Mouse (Mus musculus): ENCODE measurements around the gene Zfp827.

Gene Zfp827

GRCm38 (mm10) chr8:79065924-79066323, 37.7 kb downstream of the Zfp827 start:
- no peak for DNase-seq

- DNase-seq = peak; percentile 31
These were observed 39.8 kb downstream of the Zfp827 start for GRCm38 (mm10) chr8:79067812-79068630.

- no peak for DNase-seq
These were observed 45.1 kb downstream of the Zfp827 start for GRCm38 (mm10) chr8:79073311-79073710.

DNA sequence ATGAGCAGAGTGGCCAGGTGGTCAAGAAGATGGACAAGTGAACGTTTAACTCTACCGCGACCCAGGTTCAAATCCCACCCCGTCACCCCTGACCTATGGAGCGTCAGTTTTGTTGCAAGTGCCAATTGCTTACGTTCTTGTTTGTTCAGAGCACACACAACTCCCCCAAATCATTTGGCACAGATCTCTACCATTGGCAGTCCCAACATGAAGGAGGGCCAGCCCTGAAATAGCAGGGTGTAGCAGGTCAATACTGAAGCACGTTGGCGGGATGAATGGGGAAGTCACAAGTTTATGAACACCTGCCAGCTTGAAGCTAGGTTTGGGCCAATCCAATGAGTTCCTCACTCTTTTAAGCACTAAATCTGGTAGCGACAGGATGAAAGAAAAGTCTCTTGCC, 46.7 kb downstream of the Zfp827 start:
- peak; percentile 37 for DNase-seq

GRCm38 (mm10) chr8:79077256-79077655, 49.0 kb downstream of the Zfp827 start:
- DNase-seq = peak; percentile 20

DNA sequence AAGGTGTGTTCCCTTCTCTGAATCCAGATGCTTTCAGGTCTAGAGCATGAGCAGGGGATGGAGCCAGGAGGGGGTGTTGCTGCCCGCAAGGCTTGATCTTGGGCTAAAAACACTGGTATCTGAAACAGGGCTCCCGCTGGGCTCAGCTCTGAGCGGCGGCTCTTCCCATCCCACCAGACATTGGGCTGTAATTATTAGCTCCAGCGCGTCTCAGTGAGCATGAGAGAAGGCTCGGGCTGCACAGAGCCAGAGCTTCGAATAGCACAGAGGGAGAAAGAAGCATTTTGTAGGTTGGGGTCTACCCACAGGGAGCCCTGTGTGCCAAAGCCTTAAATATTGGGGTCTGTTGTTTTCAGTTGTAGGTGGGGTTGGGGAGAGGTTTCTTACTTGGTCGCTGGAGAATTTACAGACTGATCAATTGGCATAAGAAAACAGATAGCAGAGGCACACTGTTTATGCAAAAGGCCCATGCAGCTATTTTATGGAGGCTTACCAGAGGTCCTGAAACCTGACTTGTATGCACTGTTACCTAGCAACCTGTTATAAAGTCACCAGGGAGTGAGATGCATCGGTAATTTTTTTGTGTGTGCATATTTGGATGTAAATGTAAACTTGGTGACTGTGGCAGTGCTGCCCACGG, 50.4 kb downstream of the Zfp827 start:
- no peak for DNase-seq

DNA sequence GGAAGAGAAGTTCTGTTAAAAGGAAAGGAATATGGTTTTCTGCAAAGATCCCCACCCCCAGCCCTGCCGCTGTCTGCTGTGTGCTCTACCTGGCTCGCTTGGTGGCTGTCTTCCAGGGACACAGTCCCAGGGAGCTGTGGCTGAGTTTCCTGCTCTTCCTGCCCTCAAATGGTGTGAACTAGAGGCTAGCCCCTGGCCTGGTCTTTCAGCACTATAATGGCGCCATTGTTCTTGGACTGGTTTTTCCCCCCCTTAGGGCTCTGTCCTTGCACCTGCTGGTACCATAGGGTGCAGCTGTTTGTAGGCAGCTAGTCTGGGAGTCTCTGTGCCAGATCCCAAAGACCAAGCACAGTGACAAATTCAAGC, 50.9 kb downstream of the Zfp827 start:
- DNase-seq = no peak

GRCm38 (mm10) chr8:79080096-79080739, 52.0 kb downstream of the Zfp827 start:
- peak; percentile 60 for DNase-seq

- no peak for DNase-seq
These were observed 53.1 kb downstream of the Zfp827 start for GRCm38 (mm10) chr8:79081333-79081732.

DNA sequence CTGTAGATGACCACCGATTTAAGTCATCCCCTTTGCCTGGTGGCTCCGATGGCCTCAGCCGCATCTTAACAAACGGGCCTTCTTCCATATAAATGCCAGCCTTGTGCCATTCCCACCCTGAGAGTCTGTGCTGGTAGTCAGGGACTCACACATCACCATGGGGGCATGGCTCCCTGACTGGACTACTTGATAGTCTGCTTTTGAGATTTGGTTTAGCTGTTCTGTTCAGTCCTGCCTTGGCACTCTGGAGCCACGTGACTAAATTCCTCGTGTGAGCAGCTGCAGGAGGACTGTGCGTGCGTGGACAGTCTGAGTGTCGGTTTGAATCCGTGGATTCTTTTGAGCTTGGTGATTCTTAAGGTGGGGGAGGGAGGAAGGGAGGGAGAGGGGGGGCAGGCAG, 53.7 kb downstream of the Zfp827 start:
- peak; percentile 16 for DNase-seq

- peak; percentile 56 for DNase-seq
These were observed 55.5 kb downstream of the Zfp827 start for GRCm38 (mm10) chr8:79083461-79084358.

DNA sequence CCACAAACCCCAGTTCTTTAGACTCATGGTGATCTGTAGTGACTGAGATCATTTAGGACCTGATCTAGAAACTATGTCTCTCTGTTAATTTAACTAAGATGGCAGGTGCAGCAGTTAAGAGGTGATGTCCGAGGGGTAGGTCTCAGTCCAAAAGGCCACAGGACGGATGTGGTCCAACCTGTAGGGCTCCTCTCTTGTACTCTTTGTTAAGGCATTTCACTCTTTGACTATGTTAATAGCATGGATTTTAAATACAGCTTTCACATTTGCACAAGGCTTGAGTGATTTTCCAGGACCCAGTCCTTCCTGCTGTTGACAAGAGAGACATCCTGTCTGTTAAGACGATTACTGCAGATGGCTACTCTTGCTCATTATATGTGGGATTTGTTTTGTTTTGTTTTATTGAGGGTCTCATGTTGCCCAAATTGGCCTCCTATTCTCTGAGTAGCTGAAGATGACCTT, 56.2 kb downstream of the Zfp827 start:
- DNase-seq = no peak

DNA sequence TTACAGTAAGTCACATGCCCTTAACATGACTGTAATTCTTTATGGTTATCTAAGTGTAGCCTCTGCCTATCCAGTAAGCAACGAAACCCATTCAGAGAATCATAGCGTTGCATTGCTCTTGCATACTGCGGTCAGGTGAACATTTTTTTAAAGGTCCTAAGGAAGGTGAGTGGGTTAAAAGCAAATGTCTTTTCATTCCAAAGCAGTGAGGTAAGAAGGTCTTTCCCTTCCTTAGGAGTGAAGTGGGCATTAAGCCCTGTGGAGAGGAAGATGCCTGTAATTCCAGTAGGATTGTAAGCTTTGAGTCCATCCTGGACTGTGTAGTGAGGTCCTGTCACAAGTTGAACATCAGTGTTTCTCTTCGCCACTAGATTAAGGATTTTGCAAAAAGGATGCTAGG, 66.2 kb downstream of the Zfp827 start:
- peak; percentile 46 for DNase-seq

- DNase-seq = no peak
These were observed 66.9 kb downstream of the Zfp827 start for GRCm38 (mm10) chr8:79095162-79095561.

DNA sequence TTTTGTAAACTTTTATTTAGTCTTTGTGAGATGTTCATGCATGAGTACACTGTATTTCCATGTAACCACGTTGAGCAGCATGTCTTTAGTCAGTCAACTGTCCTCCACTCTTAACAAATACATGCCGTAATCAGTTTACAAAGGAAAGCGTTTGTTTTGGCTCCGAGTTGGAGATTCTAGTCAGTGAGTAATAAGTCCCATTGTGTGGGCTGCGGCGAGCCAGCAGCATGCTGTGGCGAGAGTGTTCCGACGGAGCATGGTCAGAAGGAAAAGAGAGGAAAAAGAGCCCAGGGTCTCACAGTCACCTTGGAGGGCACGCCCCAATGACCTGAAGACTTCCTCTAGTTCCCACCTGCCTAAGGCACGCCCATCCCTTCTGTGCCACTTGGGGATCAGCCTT, 68.7 kb downstream of the Zfp827 start:
- peak; percentile 58 for DNase-seq

GRCm38 (mm10) chr8:79102707-79103106, 74.5 kb downstream of the Zfp827 start:
- no peak for DNase-seq

DNA sequence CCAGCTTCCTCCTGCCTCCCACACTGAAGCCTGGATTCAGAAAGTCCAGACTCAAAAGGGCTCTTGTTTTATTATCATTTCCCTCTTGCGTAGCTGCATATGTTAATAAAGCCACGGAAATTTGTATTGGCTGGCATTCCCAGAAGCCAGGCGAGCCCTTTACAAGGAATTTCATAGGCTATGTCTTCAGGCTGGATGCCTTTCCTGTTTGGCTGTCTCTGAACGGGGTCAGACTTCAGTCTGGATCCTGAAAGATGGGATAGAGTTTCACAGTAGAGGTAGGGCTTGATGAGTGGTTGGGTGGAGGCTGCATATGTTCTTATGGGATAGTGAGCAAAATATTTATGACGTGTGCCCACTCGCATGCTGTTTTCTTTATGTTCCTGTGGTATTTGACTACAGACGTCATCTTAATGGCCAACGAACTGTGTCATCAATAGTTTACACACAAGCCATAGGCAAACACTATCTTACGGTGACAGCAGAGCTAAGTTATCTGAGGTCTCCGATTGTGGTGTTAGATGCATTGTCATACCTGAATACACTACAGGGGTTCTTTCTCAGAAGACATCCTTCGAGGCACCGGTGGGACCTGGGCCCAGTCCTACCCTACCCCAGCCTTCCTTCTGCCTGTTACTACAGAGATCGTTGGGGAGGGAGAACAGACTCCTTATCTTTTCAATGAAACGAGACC, 75.1 kb downstream of the Zfp827 start:
- no peak for DNase-seq

- no peak for DNase-seq
These were observed 75.8 kb downstream of the Zfp827 start for GRCm38 (mm10) chr8:79103923-79104580.

DNA sequence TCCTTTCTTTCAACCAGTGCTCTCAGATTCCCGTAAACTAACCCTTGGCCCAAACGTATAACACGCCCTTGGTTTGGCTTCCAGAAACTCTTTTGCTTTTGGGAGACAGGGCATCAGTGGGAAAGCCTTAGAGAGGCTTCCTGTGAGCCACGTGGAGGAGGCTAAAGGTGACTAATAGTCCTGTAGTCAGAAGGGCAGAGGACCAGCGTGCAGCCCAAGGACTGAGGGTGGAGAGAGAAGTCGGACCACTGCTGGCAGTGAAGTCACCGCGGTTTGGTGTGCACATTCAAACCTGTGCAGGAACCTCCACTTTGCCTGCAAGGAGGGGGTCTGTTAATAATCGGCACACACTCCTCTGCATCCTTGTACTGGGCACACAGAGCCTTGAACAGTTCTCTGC, 76.4 kb downstream of the Zfp827 start:
- no peak for DNase-seq

GRCm38 (mm10) chr8:79105186-79105585, 76.9 kb downstream of the Zfp827 start:
- no peak for DNase-seq

GRCm38 (mm10) chr8:79111461-79111860, 83.2 kb downstream of the Zfp827 start:
- DNase-seq = peak; percentile 14

GRCm38 (mm10) chr8:79112480-79112879, 84.2 kb downstream of the Zfp827 start:
- DNase-seq = no peak

Measured in lung, postnatal 36 days (tissue).